Mouse (Mus musculus): ENCODE measurements around the gene Islr2. TPM values are rescaled to one million over a fixed set of nuclear protein-coding genes. Genes with fewer than 3 reads are reported as not detected.

Gene Islr2
- polyA plus RNA-seq, 1 experiment from 2014 or later, result 118 TPM

DNA sequence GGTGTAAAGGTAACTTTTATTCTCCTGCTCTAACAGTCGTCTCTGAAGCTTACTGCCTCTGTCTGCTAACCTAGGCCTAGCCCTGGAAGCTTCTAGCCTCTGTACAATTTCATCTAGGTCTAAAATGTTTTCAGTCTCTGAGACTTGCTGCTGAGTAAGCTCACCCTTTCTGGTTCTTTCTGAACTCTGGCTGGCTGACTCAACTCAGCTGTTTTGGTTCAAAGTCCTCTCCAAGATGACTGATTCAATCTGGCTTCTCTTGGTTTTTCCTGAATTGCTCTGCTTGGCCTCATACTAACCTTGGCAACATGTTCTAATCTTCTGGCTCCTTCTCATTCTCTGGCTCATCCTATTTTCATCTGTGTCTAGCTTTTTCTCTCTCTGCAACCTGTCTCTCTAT, 38.3 kb downstream of the Islr2 start:
- H3K4me3 ChIP-seq (ENCODE audit: low read depth, low read length), result no peak overlapping the region
- ATAC-seq (no peak), DNase-seq (ENCODE audit: low spot score) (no peak)
- H3K9ac ChIP-seq (ENCODE audit: low read length), result no peak overlapping the region
- no peaks in the 10 kb centered on the region for H3K9me3 ChIP-seq (replicated peaks; ENCODE audit: control insufficient read depth, low read length)
- 88% methylated on average over 1 of the region's 1 CpGs for WGBS
- H3K4me2 ChIP-seq (ENCODE audit: low read length), result no peak overlapping the region
- 0 out of 2 replicates have a peak, but pooled peaks cover 2% of the 10 kb centered on the region for H3K4me1 ChIP-seq (ENCODE audit: control insufficient read depth, insufficient read depth, low read length)
- no peak overlapping the region for H3K27ac ChIP-seq (ENCODE audit: low read depth, low read length)
- H3K36me3 ChIP-seq (ENCODE audit: control insufficient read depth, insufficient read depth, low read length), result no peaks in the 10 kb centered on the region
- H3K27me3 ChIP-seq (replicated peaks; ENCODE audit: control insufficient read depth, insufficient read depth, low read length), result no peaks in the 10 kb centered on the region

DNA sequence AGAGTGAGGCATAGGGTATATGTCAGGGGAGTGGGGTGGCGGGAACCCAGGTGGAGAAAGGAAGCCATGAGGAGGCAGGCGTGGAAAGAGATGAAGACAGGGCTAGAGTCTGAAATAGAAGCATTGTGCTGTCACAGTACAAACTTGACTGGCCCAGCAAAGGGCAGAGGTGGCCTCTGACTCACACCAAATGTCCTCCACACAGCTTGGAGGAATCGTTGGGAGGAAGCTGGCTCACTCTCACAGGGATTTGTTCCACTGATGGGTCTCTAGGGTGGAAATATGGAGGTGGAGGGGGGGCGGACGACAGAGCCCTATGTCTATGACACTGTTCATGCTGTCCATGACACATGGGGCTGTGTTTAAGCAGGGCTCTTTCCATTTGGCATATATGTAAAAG, 41.0 kb downstream of the Islr2 start:
- no peaks in the 10 kb centered on the region for H3K27me3 ChIP-seq (replicated peaks; ENCODE audit: control insufficient read depth, insufficient read depth, low read length)
- H3K36me3 ChIP-seq (ENCODE audit: control insufficient read depth, insufficient read depth, low read length), result no peaks in the 10 kb centered on the region
- no peak overlapping the region for H3K27ac ChIP-seq (ENCODE audit: low read depth, low read length)
- no peak for ATAC-seq
- DNase-seq (ENCODE audit: low spot score), result no peak
- no peak overlapping the region for H3K4me2 ChIP-seq (ENCODE audit: low read length)
- H3K9me3 ChIP-seq (replicated peaks; ENCODE audit: control insufficient read depth, low read length), result no peaks in the 10 kb centered on the region
- peaks cover 9% of the 10 kb centered on the region for H3K4me1 ChIP-seq (ENCODE audit: control insufficient read depth, insufficient read depth, low read length)
- H3K4me3 ChIP-seq (ENCODE audit: low read depth, low read length), result no peak overlapping the region
- 80% methylated on average over 5 of the region's 5 CpGs for WGBS
- H3K9ac ChIP-seq (ENCODE audit: low read length), result no peak overlapping the region

DNA sequence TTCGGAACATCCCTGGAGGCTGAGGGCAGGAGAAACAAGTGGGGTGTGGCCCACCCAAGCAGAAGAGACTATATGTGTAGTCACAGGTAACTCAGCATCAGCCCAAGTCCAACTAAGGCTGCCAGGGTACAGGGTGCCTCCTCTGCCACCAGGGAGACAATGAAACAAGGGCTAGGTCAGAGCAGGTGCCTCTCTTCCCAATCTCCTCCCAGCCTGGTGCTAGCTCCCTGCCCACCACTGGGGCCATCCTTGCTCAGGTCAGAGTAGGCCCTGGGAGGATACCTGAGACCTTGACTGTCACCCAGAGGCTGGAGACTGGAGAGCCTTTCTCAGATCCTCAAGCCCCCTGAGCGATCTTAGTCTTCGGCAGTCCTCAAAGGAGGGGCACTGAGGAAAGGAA, 41.9 kb downstream of the Islr2 start:
- no peaks in the 10 kb centered on the region for H3K27me3 ChIP-seq (replicated peaks; ENCODE audit: control insufficient read depth, insufficient read depth, low read length)
- H3K4me3 ChIP-seq (ENCODE audit: low read depth, low read length), result no peak overlapping the region
- H3K9me3 ChIP-seq (replicated peaks; ENCODE audit: control insufficient read depth, low read length), result no peaks in the 10 kb centered on the region
- DNase-seq (ENCODE audit: low spot score) (no peak), ATAC-seq (no peak)
- H3K4me2 ChIP-seq (ENCODE audit: low read length), result no peak overlapping the region
- H3K36me3 ChIP-seq (ENCODE audit: control insufficient read depth, insufficient read depth, low read length), result no peaks in the 10 kb centered on the region
- no peak overlapping the region for H3K9ac ChIP-seq (ENCODE audit: low read length)
- 94% methylated on average over 3 of the region's 3 CpGs for WGBS
- no peak overlapping the region for H3K27ac ChIP-seq (ENCODE audit: low read depth, low read length)
- H3K4me1 ChIP-seq (ENCODE audit: control insufficient read depth, insufficient read depth, low read length), result peaks cover 9% of the 10 kb centered on the region

DNA sequence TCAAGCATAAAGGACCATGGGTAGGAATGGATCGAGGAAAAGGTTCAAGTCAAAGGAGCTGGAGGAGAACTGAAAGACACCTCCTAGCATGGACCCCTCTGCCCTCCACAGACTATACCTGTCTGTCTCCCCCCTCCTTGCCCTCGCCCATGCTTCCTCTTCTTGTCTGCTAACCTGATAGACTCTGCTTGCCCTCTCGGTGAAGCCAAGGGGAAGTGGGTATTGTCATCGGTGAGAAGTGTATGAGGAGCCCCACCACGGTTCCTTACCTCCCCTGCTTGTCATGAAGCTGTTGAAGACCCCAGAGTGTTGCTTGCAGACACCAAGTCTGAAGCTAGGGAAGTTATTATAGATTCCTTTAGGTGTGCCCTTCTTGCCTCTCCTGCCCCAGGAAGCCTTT, 43.8 kb downstream of the Islr2 start:
- H3K27ac ChIP-seq (ENCODE audit: low read depth, low read length), result no peak overlapping the region
- no peaks in the 10 kb centered on the region for H3K27me3 ChIP-seq (replicated peaks; ENCODE audit: control insufficient read depth, insufficient read depth, low read length)
- no peak overlapping the region for H3K4me2 ChIP-seq (ENCODE audit: low read length)
- peaks cover 11% of the 10 kb centered on the region for H3K4me1 ChIP-seq (ENCODE audit: control insufficient read depth, insufficient read depth, low read length)
- no peak for ATAC-seq
- H3K4me3 ChIP-seq (ENCODE audit: low read depth, low read length), result no peak overlapping the region
- no peak overlapping the region for H3K9ac ChIP-seq (ENCODE audit: low read length)
- DNase-seq (ENCODE audit: low spot score), result no peak
- no peaks in the 10 kb centered on the region for H3K36me3 ChIP-seq (ENCODE audit: control insufficient read depth, insufficient read depth, low read length)
- WGBS, result 82% methylated on average over 5 of the region's 5 CpGs
- no peaks in the 10 kb centered on the region for H3K9me3 ChIP-seq (replicated peaks; ENCODE audit: control insufficient read depth, low read length)

DNA sequence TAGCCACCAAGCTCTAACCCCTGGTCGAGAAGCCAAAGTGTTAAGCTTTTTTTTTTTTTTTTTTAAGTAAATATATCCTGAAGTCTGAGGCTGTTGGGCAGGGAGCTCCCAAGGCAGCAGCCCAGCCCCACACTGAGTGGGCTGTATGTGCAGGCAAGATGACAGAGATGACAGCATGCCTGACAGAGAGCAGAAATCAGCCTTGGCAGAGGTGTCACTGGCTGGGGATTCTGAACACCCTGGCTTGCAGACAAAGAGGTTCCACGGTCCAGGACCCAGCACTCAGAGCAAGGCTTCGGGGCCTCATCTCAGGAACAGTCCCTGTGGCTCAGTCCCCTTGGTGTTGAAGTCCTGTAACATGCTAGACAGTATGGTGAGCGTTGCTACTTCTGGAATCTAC, 44.3 kb downstream of the Islr2 start:
- H3K4me2 ChIP-seq (ENCODE audit: low read length), result no peak overlapping the region
- WGBS, result 76% methylated on average over 4 of the region's 4 CpGs
- no peak overlapping the region for H3K27ac ChIP-seq (ENCODE audit: low read depth, low read length)
- H3K4me3 ChIP-seq (ENCODE audit: low read depth, low read length), result no peak overlapping the region
- no peak for ATAC-seq
- H3K27me3 ChIP-seq (replicated peaks; ENCODE audit: control insufficient read depth, insufficient read depth, low read length), result no peaks in the 10 kb centered on the region
- H3K9me3 ChIP-seq (replicated peaks; ENCODE audit: control insufficient read depth, low read length), result no peaks in the 10 kb centered on the region
- H3K4me1 ChIP-seq (ENCODE audit: control insufficient read depth, insufficient read depth, low read length), result peaks cover 16% of the 10 kb centered on the region
- no peak for DNase-seq (ENCODE audit: low spot score)
- no peaks in the 10 kb centered on the region for H3K36me3 ChIP-seq (ENCODE audit: control insufficient read depth, insufficient read depth, low read length)
- H3K9ac ChIP-seq (ENCODE audit: low read length), result no peak overlapping the region

DNA sequence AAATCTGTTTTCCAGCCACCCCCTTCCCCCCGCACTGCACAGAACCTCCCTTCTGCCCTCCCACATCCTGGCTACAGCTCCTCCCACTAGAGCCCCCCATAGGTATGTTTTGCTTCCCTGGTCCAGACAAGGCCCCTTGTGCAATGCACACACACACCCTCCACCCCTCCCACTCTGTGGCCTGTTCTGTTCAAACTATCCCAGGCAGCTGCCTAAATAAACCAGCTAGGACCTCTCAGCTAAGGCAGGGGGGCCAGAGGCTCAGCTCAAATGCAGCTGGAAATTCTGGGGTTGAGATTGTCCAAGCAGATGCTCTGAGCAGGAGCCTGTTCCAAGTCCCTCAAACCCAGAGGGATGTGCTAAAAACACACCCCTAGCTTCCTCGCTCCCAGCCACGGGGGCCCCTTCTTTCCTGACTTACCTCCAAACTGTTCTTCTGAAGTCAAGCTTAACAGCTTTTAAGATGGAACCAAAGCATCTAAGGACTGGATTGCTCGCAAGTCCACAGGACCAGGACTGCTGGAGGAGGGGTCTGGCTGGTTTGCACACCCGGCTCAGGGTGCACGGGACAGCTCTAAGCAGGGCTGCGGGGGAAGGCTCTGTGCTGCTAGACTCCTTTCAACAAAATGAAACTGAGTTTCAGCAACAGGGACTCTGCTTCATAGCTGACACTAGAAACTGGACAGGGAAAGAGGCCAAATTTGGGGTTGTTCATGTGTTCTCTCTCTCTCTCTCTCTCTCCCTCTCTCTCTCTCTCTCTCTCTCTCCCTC, 45.4 kb downstream of the Islr2 start:
- Histone ChIP-seq H3K36me3 (ENCODE audit: control insufficient read depth, insufficient read depth, low read length) (no peaks in the 10 kb centered on the region), H3K27ac (ENCODE audit: low read depth, low read length) (peak overlapping the region; percentile 1; the same call in 1 of the 2 replicates), H3K4me2 (ENCODE audit: low read length) (no peak overlapping the region), H3K4me3 (ENCODE audit: low read depth, low read length) (no peak overlapping the region), H3K9me3 (replicated peaks; ENCODE audit: control insufficient read depth, low read length) (no peaks in the 10 kb centered on the region), H3K27me3 (replicated peaks; ENCODE audit: control insufficient read depth, insufficient read depth, low read length) (no peaks in the 10 kb centered on the region), H3K9ac (ENCODE audit: low read length) (0 out of 2 replicates have a peak overlapping the region, but pooled peaks have one; percentile 0), H3K4me1 (ENCODE audit: control insufficient read depth, insufficient read depth, low read length) (peaks cover 16% of the 10 kb centered on the region)
- 44% methylated on average over 7 of the region's 7 CpGs for WGBS
- ATAC-seq (no peak), DNase-seq (ENCODE audit: low spot score) (no peak)

DNA sequence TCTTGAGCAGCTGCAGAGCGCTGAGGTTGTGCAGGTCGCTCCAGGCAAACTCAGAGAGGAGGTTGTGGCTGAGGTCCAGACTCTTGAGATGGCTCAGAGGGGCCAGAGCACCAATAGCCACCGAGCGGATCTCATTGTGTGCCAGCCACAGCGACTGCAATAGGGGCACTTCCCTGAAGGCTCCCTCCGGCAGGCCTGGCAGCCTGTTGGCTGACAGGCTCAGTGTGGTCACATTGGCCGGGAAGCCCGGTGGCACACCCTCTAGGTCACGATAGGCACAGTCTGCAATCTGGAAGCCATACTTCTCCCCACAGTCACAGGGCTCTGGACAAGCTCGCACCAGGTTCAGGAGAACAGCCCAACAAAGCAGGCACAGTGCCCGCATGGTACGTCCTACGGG, 46.3 kb downstream of the Islr2 start:
- WGBS, result 85% methylated on average over 13 of the region's 13 CpGs
- no peak overlapping the region for H3K4me3 ChIP-seq (ENCODE audit: low read depth, low read length)
- peaks cover 16% of the 10 kb centered on the region for H3K4me1 ChIP-seq (ENCODE audit: control insufficient read depth, insufficient read depth, low read length)
- DNase-seq (ENCODE audit: low spot score) (no peak), ATAC-seq (no peak)
- no peak overlapping the region for H3K4me2 ChIP-seq (ENCODE audit: low read length)
- H3K27ac ChIP-seq (ENCODE audit: low read depth, low read length), result peak overlapping the region; percentile 1; the same call in 1 of the 2 replicates
- no peaks in the 10 kb centered on the region for H3K36me3 ChIP-seq (ENCODE audit: control insufficient read depth, insufficient read depth, low read length)
- H3K27me3 ChIP-seq (replicated peaks; ENCODE audit: control insufficient read depth, insufficient read depth, low read length), result no peaks in the 10 kb centered on the region
- no peak overlapping the region for H3K9ac ChIP-seq (ENCODE audit: low read length)
- H3K9me3 ChIP-seq (replicated peaks; ENCODE audit: control insufficient read depth, low read length), result no peaks in the 10 kb centered on the region

DNA sequence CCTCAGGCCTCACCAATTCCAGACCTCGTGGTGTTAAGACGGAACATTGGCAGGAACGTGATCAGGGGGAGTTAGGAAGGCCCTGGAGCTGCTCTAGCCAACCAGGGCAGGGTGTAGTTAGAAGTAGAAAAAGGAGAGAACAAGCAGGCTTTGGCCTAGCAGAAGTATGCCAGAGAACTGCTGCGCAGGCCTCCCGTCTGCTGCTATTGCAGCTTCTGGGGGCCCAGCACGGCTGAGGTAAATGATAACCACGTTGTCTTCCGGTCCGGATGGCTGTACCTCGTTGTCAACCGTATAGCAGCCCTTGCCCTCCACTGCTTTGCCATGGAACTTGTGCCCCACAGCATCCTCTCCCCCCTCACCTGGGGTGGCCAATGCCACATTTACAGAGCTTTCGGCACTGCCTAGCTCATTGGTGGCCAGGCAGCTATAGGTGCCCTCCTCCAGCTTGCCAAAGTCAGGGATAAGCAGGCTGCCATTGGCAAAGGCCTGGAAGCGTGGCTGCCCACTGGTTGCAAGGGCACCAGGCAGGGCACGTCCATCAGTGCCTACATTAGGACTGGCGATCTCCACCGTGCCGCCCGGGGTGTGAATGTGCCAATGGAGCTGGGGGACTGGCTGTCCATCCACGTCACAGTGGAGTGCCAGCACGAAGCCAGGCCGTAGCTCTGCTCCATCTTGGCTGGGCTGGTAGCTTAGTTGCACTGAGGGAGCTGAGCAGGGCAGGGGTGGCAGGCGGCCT, 47.1 kb downstream of the Islr2 start:
- Histone ChIP-seq H3K4me1 (ENCODE audit: control insufficient read depth, insufficient read depth, low read length) (peaks cover 16% of the 10 kb centered on the region), H3K9me3 (replicated peaks; ENCODE audit: control insufficient read depth, low read length) (no peaks in the 10 kb centered on the region), H3K4me2 (ENCODE audit: low read length) (no peak overlapping the region), H3K4me3 (ENCODE audit: low read depth, low read length) (no peak overlapping the region), H3K27me3 (replicated peaks; ENCODE audit: control insufficient read depth, insufficient read depth, low read length) (no peaks in the 10 kb centered on the region), H3K27ac (ENCODE audit: low read depth, low read length) (no peak overlapping the region), H3K9ac (ENCODE audit: low read length) (no peak overlapping the region), H3K36me3 (ENCODE audit: control insufficient read depth, insufficient read depth, low read length) (no peaks in the 10 kb centered on the region)
- DNase-seq (ENCODE audit: low spot score) (no peak), ATAC-seq (no peak)
- WGBS, result 91% methylated on average over 22 of the region's 22 CpGs

DNA sequence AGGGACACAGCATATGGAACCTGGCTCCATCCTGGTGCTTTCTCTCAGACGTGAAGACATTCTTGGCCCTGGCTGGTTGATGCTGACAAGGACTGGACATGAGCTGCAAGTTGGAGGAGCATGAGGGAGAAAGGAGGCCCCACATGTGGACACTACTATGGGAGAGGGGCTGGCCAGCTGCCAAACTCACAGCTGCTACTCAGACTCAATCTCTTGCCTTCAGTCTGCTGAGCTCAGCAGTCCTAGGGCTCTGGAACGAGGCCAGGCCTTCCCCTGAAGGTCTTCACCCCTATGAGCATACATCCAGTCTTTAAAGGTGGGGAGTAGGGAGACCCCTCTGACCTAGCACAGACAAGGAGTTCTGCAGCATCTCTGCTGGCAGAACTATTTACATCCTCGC, 48.8 kb downstream of the Islr2 start:
- Histone ChIP-seq H3K9me3 (replicated peaks; ENCODE audit: control insufficient read depth, low read length) (no peaks in the 10 kb centered on the region), H3K4me3 (ENCODE audit: low read depth, low read length) (no peak overlapping the region), H3K4me1 (ENCODE audit: control insufficient read depth, insufficient read depth, low read length) (peaks cover 16% of the 10 kb centered on the region), H3K36me3 (ENCODE audit: control insufficient read depth, insufficient read depth, low read length) (no peaks in the 10 kb centered on the region), H3K4me2 (ENCODE audit: low read length) (no peak overlapping the region), H3K27ac (ENCODE audit: low read depth, low read length) (no peak overlapping the region), H3K9ac (ENCODE audit: low read length) (no peak overlapping the region), H3K27me3 (replicated peaks; ENCODE audit: control insufficient read depth, insufficient read depth, low read length) (no peaks in the 10 kb centered on the region)
- 62% methylated on average over 3 of the region's 3 CpGs for WGBS
- DNase-seq (ENCODE audit: low spot score) (peak; percentile 80), ATAC-seq (peak; percentile 71)
